Mouse (Mus musculus) thymus, postnatal 0 days (tissue): ENCODE results near the gene Aasdh. TPM values are rescaled to one million over a fixed set of nuclear protein-coding genes. Genes with fewer than 3 reads are reported as not detected.
A peak's percentile ranks its signal among the peaks of the same experiment; 100 is the strongest.
"Not testable (repeated sequence)": the region's sequence is repeated elsewhere in the genome, so short reads cannot be mapped to it uniquely, and the experiment has no call there.

Source experiments
- DNase-seq: peaks from one replicate; pipeline ENCODE4 v3.0.0-alpha.2; 2015; ENCODE audit warnings: low spot score
- polyA plus RNA-seq: library from polyadenylated mRNA; unstranded; fragments of >200 nt; fragmentation: Nextera tagmentation; extraction: Ambion mirVana; gene quantifications from 2 replicates; pipeline ENCODE4 v1.2.1, GENCODE M21; 2015

Gene Aasdh
- polyA plus RNA-seq, 1 experiment from 2014 or later, result 13.5 TPM

GRCm38 (mm10) chr5:76912522-76912921 lies 7.2 kb upstream of the Aasdh start:
- DNase-seq, result not testable (repeated sequence)

GRCm38 (mm10) chr5:76910807-76911206 lies 5.5 kb upstream of the Aasdh start:
- no peak for DNase-seq

GRCm38 (mm10) chr5:76906155-76906499 lies 813 bp upstream of the Aasdh start:
- DNase-seq, result no peak

- DNase-seq, result peak; percentile 2
These were observed 455 bp downstream of the Aasdh start for GRCm38 (mm10) chr5:76904713-76905404.

GRCm38 (mm10) chr5:76902131-76902530 lies 3.2 kb downstream of the Aasdh start:
- no peak for DNase-seq

GRCm38 (mm10) chr5:76893084-76893483 lies 12.2 kb downstream of the Aasdh start:
- DNase-seq, result no peak

GRCm38 (mm10) chr5:76892608-76893007 lies 12.7 kb downstream of the Aasdh start:
- no peak for DNase-seq

- no peak for DNase-seq
These were observed 18.3 kb downstream of the Aasdh start for GRCm38 (mm10) chr5:76887011-76887410.

GRCm38 (mm10) chr5:76884107-76884506 lies 21.2 kb downstream of the Aasdh start:
- no peak for DNase-seq

- DNase-seq, result no peak
These were observed 29.1 kb downstream of the Aasdh start for GRCm38 (mm10) chr5:76876106-76876758.

- DNase-seq, result no peak
These were observed 35.8 kb downstream of the Aasdh start for GRCm38 (mm10) chr5:76869553-76869952.

- peak; percentile 71 for DNase-seq
These were observed 36.5 kb downstream of the Aasdh start for GRCm38 (mm10) chr5:76868693-76869286.

GRCm38 (mm10) chr5:76866819-76867218 lies 38.5 kb downstream of the Aasdh start:
- DNase-seq, result no peak

GRCm38 (mm10) chr5:76858444-76858843 lies 46.9 kb downstream of the Aasdh start:
- DNase-seq, result no peak

GRCm38 (mm10) chr5:76857103-76858015 lies 48.0 kb downstream of the Aasdh start:
- DNase-seq, result no peak

GRCm38 (mm10) chr5:76855829-76856600 lies 49.3 kb downstream of the Aasdh start:
- no peak for DNase-seq

- peak; percentile 80 for DNase-seq
These were observed 51.8 kb downstream of the Aasdh start for GRCm38 (mm10) chr5:76853549-76853948.

GRCm38 (mm10) chr5:76851316-76851715 lies 54.0 kb downstream of the Aasdh start:
- DNase-seq, result no peak

- no peak for DNase-seq
These were observed 58.2 kb downstream of the Aasdh start for GRCm38 (mm10) chr5:76847106-76847505.

GRCm38 (mm10) chr5:76844618-76845186 lies 60.6 kb downstream of the Aasdh start:
- DNase-seq, result no peak
